Mouse (Mus musculus) spleen, adult 2 months (tissue): Measurements from ENCODE around the gene Dlx6.

ENCODE experiments used
- CTCF ChIP-seq: fragments of 200-500 bp; IDR thresholded peaks from 2 replicates; pipeline ENCODE4 v1.5.1; 2011; ENCODE audit warnings: mild to moderate bottlenecking, inconsistent platforms; ENCODE audit not compliant: insufficient read depth, insufficient read length, insufficient replicate concordance; ENCODE audit errors: extremely low read depth
- POLR2A ChIP-seq: fragments of 200-500 bp; IDR thresholded peaks from 2 replicates; pipeline ENCODE4 v1.6.1; 2011; ENCODE audit warnings: low read depth, low read length, inconsistent platforms

GRCm38 (mm10) chr6:6877346-6877910 lies 14.3 kb downstream of the Dlx6 start:
- TF ChIP-seq CTCF (no peak), POLR2A (no peak)
